Mouse (Mus musculus) hematopoietic multipotent progenitor cell, adult 10-12 weeks (in vitro differentiated cells): ENCODE results near the gene Cnga1. TPM values are rescaled to one million over a fixed set of nuclear protein-coding genes. Genes with fewer than 3 reads are reported as not detected.

ENCODE experiments used
- polyA plus RNA-seq: library from polyadenylated mRNA; stranded (reverse); fragments of >175 nt; gene quantifications from 2 replicates; pipeline ENCODE4 v1.2.3, GENCODE M21; 2012; ENCODE audit warnings: low replicate concordance

The Cnga1 gene
- polyA plus RNA-seq, result 0.16 TPM in 1 of 2 replicates, not detected in the other

GRCm38 (mm10) chr5:72644175-72644574 lies at the start of gene Cnga1:
TSS of gene Cnga1 (minus strand) at chr5:72644275.

GRCm38 (mm10) chr5:72647418-72647907 lies 3.4 kb upstream of the Cnga1 start, which contains the start of gene Nipal1:
TSS of gene Nipal1 (plus strand) at chr5:72647795.

GRCm38 (mm10) chr5:72587192-72587681 lies 56.8 kb downstream of the Cnga1 start, which contains the start of gene Gm5868:
TSS of gene Gm5868 (minus strand) at chr5:72587551.

GRCm38 (mm10) chr5:72580970-72581332 lies 63.1 kb downstream of the Cnga1 start, which contains the start of gene Zar1:
TSS of gene Zar1 (minus strand) at chr5:72581254.

GRCm38 (mm10) chr5:72559544-72560049 lies 84.5 kb downstream of the Cnga1 start, which contains the start of gene Nfxl1:
TSS of gene Nfxl1 (minus strand) at chr5:72559684.

Other genes starting within 250 kb of the Cnga1 start
- gene Corin, start 139.8 kb downstream of the Cnga1 start, polyA plus RNA-seq, result not detected in 2 replicates
- 5.9 and 15.6 TPM in 2 replicates for gene Nfxl1, start 84.6 kb downstream of the Cnga1 start, polyA plus RNA-seq
- gene Zar1, start 63.0 kb downstream of the Cnga1 start, polyA plus RNA-seq, result not detected in 2 replicates
- not detected in 2 replicates for gene Gm5868, start 56.7 kb downstream of the Cnga1 start, polyA plus RNA-seq
- 1.3 and 2.9 TPM in 2 replicates for gene Nipal1, start 3.5 kb upstream of the Cnga1 start, polyA plus RNA-seq
- 2.1 TPM in 2 replicates for gene Txk, start 108.5 kb upstream of the Cnga1 start, polyA plus RNA-seq
- 2.7 and 4.6 TPM in 2 replicates for gene Tec, start 224.2 kb upstream of the Cnga1 start, polyA plus RNA-seq